Mouse (Mus musculus) urinary bladder, adult 2 months (tissue): ENCODE measurements around the gene Gm3409. TPM values are rescaled to one million over a fixed set of nuclear protein-coding genes. Genes with fewer than 3 reads are reported as not detected.

ENCODE experiments used
- polyA plus RNA-seq: library from polyadenylated mRNA; depleted of rRNA; stranded (reverse); fragments of >200 nt; gene quantifications from 2 replicates; pipeline ENCODE4 v1.2.3, GENCODE M21; 2012; rRNA removed

The Gm3409 gene
- polyA plus RNA-seq, 1 experiment = not detected

Other genes with a start within 250 kb of the Gm3409 start
- gene Wasf3, start 152.7 kb upstream of the Gm3409 start, polyA plus RNA-seq = 3.0 and 4.8 TPM in 2 replicates
- gene Gm6408, start 55.7 kb upstream of the Gm3409 start, polyA plus RNA-seq = not detected in 2 replicates
- gene Gm6370, start 46.3 kb upstream of the Gm3409 start, polyA plus RNA-seq = not detected in 2 replicates
- not detected in 2 replicates for gene 4930449I24Rik, start 35.2 kb upstream of the Gm3409 start, polyA plus RNA-seq
- gene Gm3402, start 23.5 kb upstream of the Gm3409 start, polyA plus RNA-seq = not detected in 2 replicates
- gene Gm3404, start 11.8 kb upstream of the Gm3409 start, polyA plus RNA-seq = not detected in 2 replicates
- not detected in 2 replicates for gene Gm3415, start 18.5 kb downstream of the Gm3409 start, polyA plus RNA-seq
- gene Gpr12, start 47.6 kb downstream of the Gm3409 start, polyA plus RNA-seq = not detected in 2 replicates